13 mouse cellular contexts compared by ENCODE assay signal in genomic region chr19:28003474-28003873, GRCm38 (mm10). TPM values are rescaled to one million over a fixed set of nuclear protein-coding genes. Genes with fewer than 3 reads are reported as not detected.
DNase-seq lines count a peak whose midpoint lies in the region; ATAC-seq lines count a peak whose summit lies in the region.
"Had no signal": no experiment of that assay in that cellular context is flagged by ENCODE, and none has a peak within 500 bp of the region (broad histone marks: within the 10 kb centered on the region; RNA-seq: fewer than 3 reads in every experiment).

No protein-coding gene starts in this region.

- ATAC-seq in embryonic facial prominence, embryonic 14.5 days (ENCODE audit: low read depth): peak; percentile 33; the same call in 1 of the 2 replicates
- peak; percentile 85 for ATAC-seq in heart, embryonic 16.5 days (replicated peaks; ENCODE audit: extremely low read depth, insufficient read depth, low FRiP score)
- ATAC-seq: CD4-positive, CD25-positive, alpha-beta regulatory T cell, adult 4 months had no signal

- H3K4me3 ChIP-seq in embryonic facial prominence, embryonic 14.5 days (ENCODE audit: low read depth, low read length): no peak overlapping the region
- no peak overlapping the region for H3K4me3 ChIP-seq in embryonic facial prominence, embryonic 10.5 days
- no peak overlapping the region for H3K4me3 ChIP-seq in heart, embryonic 16.5 days (ENCODE audit: low read length)
- H3K4me3 ChIP-seq: megakaryocyte, embryonic 14.5 days; neural tube, embryonic 12.5 days had no signal

- H3K36me3 ChIP-seq in embryonic facial prominence, embryonic 14.5 days (ENCODE audit: control insufficient read depth, insufficient read depth, low read length): no peaks in the 10 kb centered on the region
- H3K36me3 ChIP-seq in embryonic facial prominence, embryonic 10.5 days (replicated peaks): no peaks in the 10 kb centered on the region
- no peaks in the 10 kb centered on the region for H3K36me3 ChIP-seq in heart, embryonic 16.5 days (ENCODE audit: control insufficient read depth, insufficient read depth)
- H3K36me3 ChIP-seq: neural tube, embryonic 12.5 days had no signal

- no peak overlapping the region for H3K9ac ChIP-seq in embryonic facial prominence, embryonic 14.5 days (ENCODE audit: low read depth, low read length)
- H3K9ac ChIP-seq in heart, embryonic 16.5 days (ENCODE audit: low read length): peak overlapping the region; percentile 21; the same call in 1 of the 2 replicates
- H3K9ac ChIP-seq: neural tube, embryonic 12.5 days had no signal

- no peak overlapping the region for H3K4me2 ChIP-seq in embryonic facial prominence, embryonic 14.5 days (ENCODE audit: low read depth, low read length)
- peak overlapping the region; percentile 13; the same call in 1 of the 2 replicates for H3K4me2 ChIP-seq in heart, embryonic 16.5 days (ENCODE audit: low read depth, low read length)
- H3K4me2 ChIP-seq: neural tube, embryonic 12.5 days had no signal

- H3K27me3 ChIP-seq in embryonic facial prominence, embryonic 14.5 days (replicated peaks; ENCODE audit: control insufficient read depth, insufficient read depth, low read length): no peaks in the 10 kb centered on the region
- no peaks in the 10 kb centered on the region for H3K27me3 ChIP-seq in embryonic facial prominence, embryonic 10.5 days (replicated peaks; ENCODE audit: low read depth, poor library complexity, severe bottlenecking)
- no peaks in the 10 kb centered on the region for H3K27me3 ChIP-seq in heart, embryonic 16.5 days (ENCODE audit: control insufficient read depth, insufficient read depth, low read length)
- H3K27me3 ChIP-seq: megakaryocyte, embryonic 14.5 days; neural tube, embryonic 12.5 days had no signal

- 69% methylated on average over 1 of the region's 1 CpGs for WGBS in embryonic facial prominence, embryonic 14.5 days
- WGBS in embryonic facial prominence, embryonic 10.5 days: 75% methylated on average over 1 of the region's 1 CpGs
- WGBS in heart, embryonic 16.5 days: 42% methylated on average over 1 of the region's 1 CpGs

- peaks cover 7% of the 10 kb centered on the region for H3K4me1 ChIP-seq in embryonic facial prominence, embryonic 14.5 days (ENCODE audit: control insufficient read depth, insufficient read depth, low read length)
- H3K4me1 ChIP-seq in embryonic facial prominence, embryonic 10.5 days: peaks cover under 1% of the 10 kb centered on the region; the same call in 1 of the 2 replicates
- peaks cover 10% of the 10 kb centered on the region; the same call in 1 of the 2 replicates for H3K4me1 ChIP-seq in heart, embryonic 16.5 days (ENCODE audit: control insufficient read depth, insufficient read depth, low read length)
- H3K4me1 ChIP-seq: neural tube, embryonic 12.5 days had no signal

- H3K27ac ChIP-seq in embryonic facial prominence, embryonic 14.5 days (replicated peaks; ENCODE audit: low read depth, low read length): no peak overlapping the region
- H3K27ac ChIP-seq in embryonic facial prominence, embryonic 10.5 days (replicated peaks): no peak overlapping the region
- peak overlapping the region; percentile 83 for H3K27ac ChIP-seq in heart, embryonic 16.5 days (ENCODE audit: low read length)
- H3K27ac ChIP-seq: neural tube, embryonic 12.5 days had no signal

- DNase-seq in embryonic facial prominence, embryonic 14.5 days (ENCODE audit: low spot score): peak; percentile 16
- no peak for DNase-seq in embryonic facial prominence, embryonic 10.5 days (ENCODE audit: low spot score)
- DNase-seq in heart, adult 9 months (ENCODE audit: low spot score in 2 of 2): no peak
- DNase-seq in right cerebral cortex, adult 18-20 months: peak; percentile 47
- no peak for DNase-seq in right cerebral cortex, postnatal 25 days
- DNase-seq in telencephalon, adult 2 months (ENCODE audit: low read depth, low spot score): peak; percentile 70
- DNase-seq in c-Kit-positive CD71-positive TER-119-positive erythroid progenitor cells, embryonic 14.5 days (ENCODE audit: low spot score): no peak
- DNase-seq: kidney, adult 8-10 months; thymus, postnatal 25 days had no signal

- no peaks in the 10 kb centered on the region for H3K9me3 ChIP-seq in embryonic facial prominence, embryonic 14.5 days (ENCODE audit: control insufficient read depth, low read length)
- H3K9me3 ChIP-seq in embryonic facial prominence, embryonic 10.5 days: no peaks in the 10 kb centered on the region
- H3K9me3 ChIP-seq in heart, embryonic 16.5 days (replicated peaks; ENCODE audit: control insufficient read depth, low read length): no peaks in the 10 kb centered on the region
- H3K9me3 ChIP-seq: megakaryocyte, embryonic 14.5 days; neural tube, embryonic 12.5 days had no signal

RNA-seq across cellular contexts. Expression of gene Rfx3, which starts 7.5 kb away (rescaled TPM):
- polyA plus RNA-seq in embryonic facial prominence, embryonic 14.5 days (2014; fragmentation: Nextera tagmentation; extraction: Ambion mirVana): 9.1 and 10.8 TPM in 2 replicates
- polyA plus RNA-seq in embryonic facial prominence, embryonic 10.5 days (2016; fragmentation: Nextera tagmentation; extraction: Ambion mirVana): 18.4 and 19.2 TPM in 2 replicates
- polyA plus RNA-seq in heart, embryonic 16.5 days (2015; fragmentation: Nextera tagmentation; extraction: Ambion mirVana): 6.7 and 7.1 TPM in 2 replicates

Comparison
In these comparisons a context has a peak if more than half of its experiments do, and no peak if none do; other contexts are left out.
1. DNase-seq: peak in embryonic facial prominence, embryonic 14.5 days (single experiment), right cerebral cortex, adult 18-20 months (single experiment) and telencephalon, adult 2 months (single experiment); none in embryonic facial prominence, embryonic 10.5 days (single experiment), heart, adult 9 months (0 of 2), right cerebral cortex, postnatal 25 days (single experiment) and c-Kit-positive CD71-positive TER-119-positive erythroid progenitor cells, embryonic 14.5 days (single experiment).